9 mouse cellular contexts compared by ENCODE assay signal in genomic region chr7:120201771-120202170, GRCm38 (mm10). TPM values are rescaled to one million over a fixed set of nuclear protein-coding genes. Genes with fewer than 3 reads are reported as not detected.
DNase-seq lines count a peak whose midpoint lies in the region; ATAC-seq and TF ChIP-seq lines count a peak whose summit lies in the region.
"Had no signal": no experiment of that assay in that cellular context is flagged by ENCODE, and none has a peak within 500 bp of the region (broad histone marks: within the 10 kb centered on the region; RNA-seq: fewer than 3 reads in every experiment).

Gene Crym, minus strand, starts transcription at chr7:120202111.

- 2% methylated on average over 26 of the region's 26 CpGs for WGBS in heart, embryonic 10.5 days
- 5% methylated on average over 20 of the region's 26 CpGs for WGBS in hindbrain, embryonic 16.5 days
- WGBS in limb, embryonic 14.5 days, result 3% methylated on average over 25 of the region's 26 CpGs

- intact Hi-C loops in heart, postnatal 10 days (cut with DNase I), result loop anchor here (2.0 to 10.0 kb wide), 2 partner anchors 107 to 353 kb away; partner anchors contain the start of gene Dnah3

- H3K9me3 ChIP-seq in heart, embryonic 10.5 days, result no peaks in the 10 kb centered on the region
- H3K9me3 ChIP-seq in hindbrain, embryonic 16.5 days (ENCODE audit: control insufficient read depth, low read length), result no peaks in the 10 kb centered on the region
- H3K9me3 ChIP-seq in limb, embryonic 14.5 days (ENCODE audit: control insufficient read depth, low read length), result no peaks in the 10 kb centered on the region

- peak within 1 kb of the TSS; percentile 50 for H3K4me3 ChIP-seq in heart, embryonic 10.5 days
- H3K4me3 ChIP-seq in hindbrain, embryonic 16.5 days (ENCODE audit: low read length), result peak within 1 kb of the TSS; percentile 41
- peak within 1 kb of the TSS; percentile 27 for H3K4me3 ChIP-seq in limb, embryonic 14.5 days (replicated peaks; ENCODE audit: low read length)

- TF ChIP-seq POLR2A in limb, embryonic 14.5 days (IDR thresholded peaks at IDR 0.05; ENCODE audit: borderline replicate concordance, extremely low read depth, insufficient read depth, insufficient read length), result no peak

- H3K27me3 ChIP-seq in heart, embryonic 10.5 days (ENCODE audit: insufficient read depth, poor library complexity, severe bottlenecking), result peaks cover 45% of the 10 kb centered on the region
- H3K27me3 ChIP-seq in hindbrain, embryonic 16.5 days (replicated peaks; ENCODE audit: control insufficient read depth, insufficient read depth, low read length), result peaks cover 13% of the 10 kb centered on the region
- peaks cover 16% of the 10 kb centered on the region for H3K27me3 ChIP-seq in limb, embryonic 14.5 days (ENCODE audit: control insufficient read depth, insufficient read depth, low read length)

- peak within 1 kb of the TSS; percentile 54 for H3K9ac ChIP-seq in hindbrain, embryonic 16.5 days (ENCODE audit: low read depth, low read length)
- peak within 1 kb of the TSS; percentile 25; the same call in 1 of the 2 replicates for H3K9ac ChIP-seq in limb, embryonic 14.5 days (ENCODE audit: low read depth, low read length, severe bottlenecking)

- peak within 1 kb of the TSS; percentile 70 for H3K4me2 ChIP-seq in hindbrain, embryonic 16.5 days (ENCODE audit: low read length)
- H3K4me2 ChIP-seq in limb, embryonic 14.5 days (replicated peaks; ENCODE audit: low read depth, low read length, severe bottlenecking), result peak within 1 kb of the TSS; percentile 46

- H3K36me3 ChIP-seq in heart, embryonic 10.5 days, result no peaks in the 10 kb centered on the region
- no peaks in the 10 kb centered on the region for H3K36me3 ChIP-seq in hindbrain, embryonic 16.5 days (ENCODE audit: control insufficient read depth, insufficient read depth, low read length)
- H3K36me3 ChIP-seq in limb, embryonic 14.5 days (ENCODE audit: control insufficient read depth, insufficient read depth, low read length), result no peaks in the 10 kb centered on the region

- no peak for ATAC-seq in hindbrain, embryonic 16.5 days
- ATAC-seq in limb, embryonic 14.5 days (ENCODE audit: low FRiP score, low read depth), result peak; percentile 12; the same call in 1 of the 2 replicates
- no peak for ATAC-seq in erythroid progenitor cell, adult 5-6 weeks (replicated peaks; ENCODE audit: low FRiP score, poor library complexity, severe bottlenecking)

- peaks cover 12% of the 10 kb centered on the region for H3K4me1 ChIP-seq in heart, embryonic 10.5 days
- peaks cover 4% of the 10 kb centered on the region for H3K4me1 ChIP-seq in hindbrain, embryonic 16.5 days (ENCODE audit: control insufficient read depth, insufficient read depth, low read depth, low read length)
- H3K4me1 ChIP-seq in limb, embryonic 14.5 days (ENCODE audit: control insufficient read depth, insufficient read depth, low read length), result peaks cover 4% of the 10 kb centered on the region; the same call in 1 of the 2 replicates

- DNase-seq in heart, embryonic 10.5 days (ENCODE audit: low spot score), result no peak
- no peak for DNase-seq in heart, postnatal 10 days
- DNase-seq in brain, adult 2 months (ENCODE audit: low read depth, low spot score), result peak; percentile 60
- DNase-seq in limb, embryonic 14.5 days (ENCODE audit: low spot score), result no peak
- peak; percentile 29 to 41 for DNase-seq in right cerebral cortex, adult 2 months (ENCODE audit: low spot score in 2 of 2)
- no peak for DNase-seq in cerebellum, adult 8-10 months

- H3K27ac ChIP-seq in heart, embryonic 10.5 days, result 0 out of 2 replicates have a peak within 1 kb of the TSS, but pooled peaks have one; percentile 32
- H3K27ac ChIP-seq in hindbrain, embryonic 16.5 days (ENCODE audit: low read depth, low read length), result no peak within 1 kb of the TSS
- H3K27ac ChIP-seq in limb, embryonic 14.5 days (replicated peaks; ENCODE audit: low read depth, low read length), result no peak within 1 kb of the TSS

RNA-seq across cellular contexts. Expression of gene Crym, which starts in this region (rescaled TPM):
- polyA plus RNA-seq in heart, embryonic 10.5 days (2016; fragmentation: Nextera tagmentation; extraction: Ambion mirVana), result 2.3 and 5.5 TPM in 2 replicates
- under 1 TPM; 0.19 to 0.45 TPM for total RNA-seq in heart, postnatal 10 days (2021)
- polyA plus RNA-seq in hindbrain, embryonic 16.5 days (2015; fragmentation: Nextera tagmentation; extraction: Ambion mirVana), result 10.7 and 12.9 TPM in 2 replicates
- 12.9 and 16.9 TPM in 2 replicates for polyA plus RNA-seq in limb, embryonic 14.5 days (2012; rRNA removed)
- polyA plus RNA-seq in limb, embryonic 14.5 days (2014; fragmentation: Nextera tagmentation; extraction: Ambion mirVana), result 12.3 and 13.3 TPM in 2 replicates
- total RNA-seq in erythroid progenitor cell, adult 5-6 weeks (2015; ENCODE audit: low replicate concordance), result not detected in 2 replicates
- not detected in 2 replicates for total RNA-seq in erythroid progenitor cell, adult 5-6 weeks (2017; ENCODE audit: low replicate concordance)
- total RNA-seq: CH12.LX had no signal

Comparison
In these comparisons a context has a peak if more than half of its experiments do, and no peak if none do; other contexts are left out.
1. DNase-seq: peak in brain, adult 2 months (single experiment) and right cerebral cortex, adult 2 months (2 of 2); none in heart, embryonic 10.5 days (single experiment), heart, postnatal 10 days (0 of 2), limb, embryonic 14.5 days (single experiment) and cerebellum, adult 8-10 months (single experiment).
2. Peak in every context shown above with its lines, with median percentiles within 50 percentile points of each other: H3K4me3 ChIP-seq.